Mouse (Mus musculus) lung, postnatal 0 days (tissue): ENCODE data around the gene Gimap5. TPM values are rescaled to one million over a fixed set of nuclear protein-coding genes. Genes with fewer than 3 reads are reported as not detected.

ENCODE experiments used
- ATAC-seq: fragments of 200-750 bp; cut with Nextera tagmentation; 2 replicates; pipeline ENCODE4 v1.8.0; 2017; ENCODE audit warnings: moderate library complexity
- DNase-seq: peaks from one replicate; pipeline ENCODE4 v3.0.0-alpha.2; 2016; ENCODE audit warnings: low spot score
- H3K27ac ChIP-seq: fragments of 300-500 bp; sonication (generic); 2 replicates; pipeline ENCODE4 v1.5.1; 2014; ENCODE audit warnings: antibody characterized with exemption, mild to moderate bottlenecking, low read length, mixed read lengths
- H3K27me3 ChIP-seq: fragments of 300-500 bp; sonication (generic); replicated peaks from 2 replicates; pipeline ENCODE4 v1.6.1; 2014; ENCODE audit warnings: low read length, mixed read lengths; ENCODE audit not compliant: insufficient read depth
- H3K36me3 ChIP-seq: fragments of 300-500 bp; sonication (generic); 2 replicates; pipeline ENCODE4 v1.6.1; 2014; ENCODE audit warnings: low read length, mixed read lengths; ENCODE audit not compliant: insufficient read depth
- H3K4me1 ChIP-seq: fragments of 300-500 bp; sonication (generic); 2 replicates; pipeline ENCODE4 v1.6.1; 2014; ENCODE audit warnings: antibody characterized with exemption, low read depth, low read length, mixed read lengths; ENCODE audit not compliant: insufficient read depth
- H3K4me2 ChIP-seq: fragments of 300-500 bp; sonication (generic); replicated peaks from 2 replicates; pipeline ENCODE4 v1.6.1; 2014; ENCODE audit warnings: low read depth, mild to moderate bottlenecking, low read length, moderate library complexity, mixed read lengths
- H3K4me3 ChIP-seq: fragments of 300-500 bp; sonication (generic); 2 replicates; pipeline ENCODE4 v1.5.1; 2014; ENCODE audit warnings: low read depth, low read length
- H3K9ac ChIP-seq: fragments of 300-500 bp; sonication (generic); replicated peaks from 2 replicates; pipeline ENCODE4 v1.6.1; 2014; ENCODE audit warnings: low read depth, mild to moderate bottlenecking
- H3K9me3 ChIP-seq: fragments of 300-500 bp; sonication (generic); 2 replicates; pipeline ENCODE4 v1.6.1; 2016; ENCODE audit warnings: low read length, mixed read lengths
- CTCF ChIP-seq: IDR thresholded peaks from 2 replicates; pipeline ENCODE4 v1.5.1; 2016; ENCODE audit warnings: antibody characterized with exemption, mild to moderate bottlenecking
- EP300 ChIP-seq: IDR thresholded peaks from 2 replicates; pipeline ENCODE4 v1.6.1; 2016; ENCODE audit warnings: antibody characterized with exemption, mild to moderate bottlenecking, control low read depth
- WGBS: fragments of 180-500 bp; shearing (Covaris S2); extraction: QIAGEN DNeasy Blood & Tissue Kit; methylation state at CpG from one replicate; pipeline ENCODE4 v1.1.7; 2014; 5-methylcytosine and 5-hydroxymethylcytosine counted together
- polyA plus RNA-seq: library from polyadenylated mRNA; unstranded; fragments of >200 nt; fragmentation: Nextera tagmentation; extraction: Ambion mirVana; gene quantifications from 2 replicates; pipeline ENCODE4 v1.2.1, GENCODE M21; 2015

The Gimap5 gene
- 36.5 and 49.8 TPM in 2 replicates for polyA plus RNA-seq

DNA sequence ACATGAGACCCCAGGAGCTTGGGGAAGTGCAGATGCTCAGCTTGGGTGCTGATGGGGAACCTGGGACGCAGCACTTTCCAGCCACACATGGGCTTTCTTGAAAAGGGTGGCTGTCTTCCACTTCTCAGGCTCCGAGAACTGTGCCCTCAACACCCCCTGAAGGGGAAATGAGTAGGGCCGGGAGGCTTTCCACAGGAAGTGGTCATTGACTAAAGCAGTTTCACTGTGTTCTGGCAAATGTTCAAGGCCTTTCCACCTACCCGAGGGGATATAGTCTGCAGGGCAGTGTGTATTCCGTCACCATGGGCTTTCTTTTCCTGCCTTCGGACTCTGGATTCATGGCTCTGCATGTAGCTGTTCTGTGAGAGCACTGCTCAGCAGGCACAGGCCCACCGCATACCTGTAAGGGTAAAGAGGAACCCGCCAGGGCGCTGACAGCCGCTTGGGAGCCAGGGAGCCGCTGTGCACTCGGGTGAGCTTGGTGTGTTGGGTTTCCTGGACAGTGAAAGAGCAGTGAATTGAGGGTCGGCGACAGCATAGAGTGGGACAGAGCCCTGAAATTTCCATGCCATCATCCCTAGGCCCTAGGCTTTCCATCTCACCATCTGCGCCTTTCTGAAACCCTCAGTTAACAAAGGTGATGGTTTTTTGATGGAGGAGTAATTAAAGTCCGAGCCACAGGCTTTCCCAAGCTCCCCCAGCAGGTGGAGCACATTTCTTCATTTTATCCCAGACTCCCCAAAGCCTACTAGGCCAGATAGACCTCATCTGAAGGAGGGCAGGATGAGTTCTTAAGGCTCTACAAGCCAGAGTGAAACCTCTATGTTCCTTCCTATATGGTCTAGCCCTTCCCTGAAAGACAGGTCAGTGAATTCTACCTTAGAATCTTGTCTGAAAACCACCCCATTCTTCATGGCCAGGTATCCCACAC, at the start of gene Gimap5:
TSS of gene Gimap5 (plus strand) at position 239 of the 931 bp plus-strand sequence.
- Histone ChIP-seq H3K9me3 (no peaks in the 10 kb centered on the region), H3K9ac (0 out of 2 replicates have a peak within 1 kb of the TSS, but pooled peaks have one; percentile 36), H3K27me3 (no peaks in the 10 kb centered on the region), H3K27ac (peak within 1 kb of the TSS; percentile 89), H3K4me3 (peak within 1 kb of the TSS; percentile 31; the same call in 1 of the 2 replicates), H3K36me3 (no peaks in the 10 kb centered on the region), H3K4me2 (peak within 1 kb of the TSS; percentile 44), H3K4me1 (peaks cover 7% of the 10 kb centered on the region; the same call in 1 of the 2 replicates)
- TF ChIP-seq EP300 (peak; percentile 53; the same call in 1 of the 2 replicates), CTCF (peak; percentile 73)
- WGBS: 37% methylated on average over 16 of the region's 16 CpGs
- peak; percentile 78 for DNase-seq
- peak; percentile 78 for ATAC-seq

DNA sequence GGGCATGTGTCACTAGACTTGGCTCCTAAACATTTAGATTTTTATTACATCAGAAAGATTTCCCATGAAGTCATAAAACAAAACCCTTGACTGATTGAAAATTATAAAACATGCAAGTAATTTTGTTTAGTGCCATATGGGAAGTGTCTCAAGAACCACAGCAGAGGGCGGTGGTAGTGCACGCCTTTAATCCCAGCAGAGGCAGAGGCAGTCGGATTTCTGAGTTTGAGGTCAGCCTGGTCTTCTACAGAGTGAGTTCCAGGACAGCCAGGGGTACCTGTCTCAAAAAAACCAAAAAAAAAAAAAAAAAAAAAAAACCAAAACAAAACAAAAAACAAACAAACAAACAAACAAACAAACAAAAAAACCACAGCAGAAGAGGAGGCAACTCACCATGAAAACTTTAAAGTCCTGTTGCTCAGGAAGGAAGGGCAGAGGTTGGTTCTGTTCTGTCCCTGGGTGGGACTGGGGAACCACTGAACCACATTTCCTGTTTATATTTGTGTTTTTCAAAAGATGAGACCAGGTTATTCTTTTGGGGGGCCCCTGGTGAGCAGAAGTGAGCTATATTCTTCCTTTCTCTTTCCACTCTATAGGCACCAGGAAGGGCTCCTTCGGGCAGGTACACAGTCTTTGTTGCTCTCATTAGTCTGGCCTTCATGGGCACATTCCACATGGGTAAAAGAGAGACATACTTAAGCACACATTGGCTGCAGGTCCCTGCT, 49.0 kb upstream of the Gimap5 start:
- Histone ChIP-seq H3K4me3 (no peak overlapping the region), H3K36me3 (no peaks in the 10 kb centered on the region), H3K9me3 (no peaks in the 10 kb centered on the region), H3K27ac (peak overlapping the region; percentile 73), H3K4me1 (0 out of 2 replicates have a peak, but pooled peaks cover 4% of the 10 kb centered on the region), H3K9ac (no peak overlapping the region), H3K4me2 (no peak overlapping the region), H3K27me3 (no peaks in the 10 kb centered on the region)
- DNase-seq: no peak
- WGBS: 71% methylated on average over 4 of the region's 4 CpGs
- TF ChIP-seq EP300 (no peak), CTCF (no peak)
- no peak for ATAC-seq

- ATAC-seq (peak; percentile 36), DNase-seq (peak; percentile 53)
- 0 out of 2 replicates have a peak, but pooled peaks cover 4% of the 10 kb centered on the region for H3K4me1 ChIP-seq
- H3K27me3 ChIP-seq: no peaks in the 10 kb centered on the region
- H3K9ac ChIP-seq: no peak overlapping the region
- H3K4me2 ChIP-seq: no peak overlapping the region
- TF ChIP-seq CTCF: no peak
- TF ChIP-seq EP300: peak; percentile 57
- H3K27ac ChIP-seq: peak overlapping the region; percentile 73
- no peaks in the 10 kb centered on the region for H3K9me3 ChIP-seq
- H3K4me3 ChIP-seq: no peak overlapping the region
- H3K36me3 ChIP-seq: no peaks in the 10 kb centered on the region
- 11% methylated on average over 1 of the region's 1 CpGs for WGBS
Measured at GRCm38 (mm10) chr6:48697555-48697930, 48.5 kb upstream of the Gimap5 start.

DNA sequence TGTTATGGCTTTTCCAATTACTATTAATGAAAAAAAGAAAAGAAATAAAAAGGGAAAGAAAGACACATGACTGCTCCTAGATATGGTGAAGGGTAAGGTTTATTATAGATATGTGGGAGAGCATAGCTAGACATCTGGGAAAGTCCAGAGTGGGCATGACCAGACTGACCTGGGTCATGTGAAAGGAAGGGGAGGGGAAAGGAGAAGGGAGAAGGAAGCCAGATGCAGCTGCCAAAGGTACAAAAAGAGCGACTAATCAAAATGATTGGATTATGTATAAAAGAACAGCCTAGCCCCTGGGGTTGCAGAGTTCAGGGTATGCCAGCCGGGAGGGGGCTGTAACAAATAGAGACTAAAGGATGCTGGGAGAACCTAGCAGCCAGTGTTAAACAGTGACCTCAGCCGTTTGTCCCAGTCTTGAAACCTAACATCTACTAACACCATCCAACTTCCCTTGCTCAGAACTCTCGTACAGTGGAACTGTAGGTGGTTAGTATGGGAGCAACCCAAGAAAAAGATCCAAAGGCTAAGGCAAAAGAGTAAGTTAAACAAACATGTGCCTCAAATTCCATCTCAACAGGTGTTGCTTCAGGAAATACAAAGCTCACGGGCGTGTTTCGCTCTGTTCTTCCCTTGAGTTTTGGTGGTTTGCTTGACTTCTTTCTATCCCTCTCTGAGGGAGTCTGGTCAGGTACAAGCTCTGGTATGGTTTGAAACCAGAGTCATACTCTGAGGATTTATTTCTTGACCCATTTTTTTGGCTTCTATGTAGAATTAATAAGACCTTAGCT, 47.7 kb upstream of the Gimap5 start:
- H3K4me1 ChIP-seq: 0 out of 2 replicates have a peak, but pooled peaks cover 4% of the 10 kb centered on the region
- no peaks in the 10 kb centered on the region for H3K36me3 ChIP-seq
- no peaks in the 10 kb centered on the region for H3K27me3 ChIP-seq
- ATAC-seq (no peak), DNase-seq (no peak)
- 67% methylated on average over 7 of the region's 7 CpGs for WGBS
- H3K4me3 ChIP-seq: no peak overlapping the region
- H3K9me3 ChIP-seq: no peaks in the 10 kb centered on the region
- no peak for TF ChIP-seq CTCF
- TF ChIP-seq EP300: no peak
- peak overlapping the region; percentile 65 for H3K27ac ChIP-seq
- H3K9ac ChIP-seq: no peak overlapping the region
- no peak overlapping the region for H3K4me2 ChIP-seq

DNA sequence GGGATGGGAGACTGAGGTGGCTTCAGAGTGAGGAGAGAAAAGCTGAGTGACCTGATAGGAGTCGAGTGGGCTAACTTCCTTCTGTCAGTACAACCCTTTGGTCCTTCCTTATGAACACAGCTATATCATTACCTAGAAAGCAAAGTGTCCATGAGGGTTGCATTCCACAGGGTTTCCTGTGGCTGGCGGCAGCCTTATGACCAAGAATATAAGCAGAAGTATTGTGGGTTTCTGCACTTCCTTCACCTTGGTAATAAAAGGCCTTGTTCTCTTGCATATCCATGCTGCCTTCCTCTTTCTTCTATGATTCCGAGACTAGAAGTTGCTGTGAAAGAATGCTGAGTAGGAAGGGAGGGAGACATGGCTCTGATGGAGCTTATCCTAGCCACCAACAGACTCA, 47.1 kb upstream of the Gimap5 start:
- Histone ChIP-seq H3K27me3 (no peaks in the 10 kb centered on the region), H3K9me3 (no peaks in the 10 kb centered on the region), H3K4me3 (no peak overlapping the region), H3K4me2 (no peak overlapping the region), H3K9ac (no peak overlapping the region), H3K36me3 (no peaks in the 10 kb centered on the region), H3K27ac (peak overlapping the region; percentile 65), H3K4me1 (0 out of 2 replicates have a peak, but pooled peaks cover 4% of the 10 kb centered on the region)
- DNase-seq (no peak), ATAC-seq (no peak)
- 69% methylated on average over 3 of the region's 3 CpGs for WGBS
- TF ChIP-seq EP300 (no peak), CTCF (no peak)
